ENCODE assay signal across 24 mouse cellular contexts in genomic region chr7:70496541-70497154, GRCm38 (mm10).
A peak's percentile ranks its signal among the peaks of the same experiment; 100 is the strongest.
DNase-seq lines count a peak whose midpoint lies in the region; ATAC-seq and TF ChIP-seq lines count a peak whose summit lies in the region.
"Had no signal": no experiment of that assay in that cellular context is flagged by ENCODE, and none has a peak within 500 bp of the region (broad histone marks: within the 10 kb centered on the region; RNA-seq: fewer than 3 reads in every experiment).

No protein-coding gene starts in this region.

- 46% methylated on average over 8 of the region's 8 CpGs for WGBS in heart, adult 2 months
- WGBS in kidney, postnatal 0 days: 26% methylated on average over 8 of the region's 8 CpGs
- 24% methylated on average over 8 of the region's 8 CpGs for WGBS in limb, embryonic 10.5 days
- WGBS in hindbrain, embryonic 14.5 days: 53% methylated on average over 8 of the region's 8 CpGs

- H3K36me3 ChIP-seq in heart, adult 2 months (ENCODE audit: control insufficient read depth, insufficient read depth, low read length): no peaks in the 10 kb centered on the region
- H3K36me3 ChIP-seq in kidney, postnatal 0 days (ENCODE audit: insufficient read depth, low read length): no peaks in the 10 kb centered on the region
- no peaks in the 10 kb centered on the region for H3K36me3 ChIP-seq in limb, embryonic 10.5 days
- no peaks in the 10 kb centered on the region for H3K36me3 ChIP-seq in hindbrain, embryonic 14.5 days (replicated peaks; ENCODE audit: control insufficient read depth, insufficient read depth)
- H3K36me3 ChIP-seq: heart, embryonic 15.5 days; neural tube, embryonic 13.5 days had no signal

- no peaks in the 10 kb centered on the region for H3K9me3 ChIP-seq in kidney, postnatal 0 days (replicated peaks; ENCODE audit: low read length)
- no peaks in the 10 kb centered on the region for H3K9me3 ChIP-seq in limb, embryonic 10.5 days (replicated peaks)
- H3K9me3 ChIP-seq in hindbrain, embryonic 14.5 days (ENCODE audit: control insufficient read depth, low read length): no peaks in the 10 kb centered on the region
- H3K9me3 ChIP-seq: heart, embryonic 15.5 days; neural tube, embryonic 13.5 days had no signal

- peak; percentile 54 for DNase-seq in heart, adult 11 months
- DNase-seq in heart, adult 2 months: no peak
- peak; percentile 83 for DNase-seq in kidney, postnatal 0 days (ENCODE audit: low spot score)
- no peak for DNase-seq in kidney, adult 11 months
- peak; percentile 58 for DNase-seq in embryo, embryonic 10.5 days (ENCODE audit: low spot score)
- DNase-seq in limb, embryonic 10.5 days (ENCODE audit: low spot score): peak; percentile 47
- DNase-seq in layer of hippocampus, adult 11-12 months (ENCODE audit: low spot score): no peak
- no peak for DNase-seq in hindbrain, embryonic 14.5 days (ENCODE audit: low spot score)
- DNase-seq: cerebellum, adult 11 months; gastrocnemius, postnatal 25 days; heart, postnatal 4 days; kidney, postnatal 36 days; lung, adult 18-20 months; lung, postnatal 10 days; retina, postnatal 1 day; right cerebral cortex, postnatal 25 days; spleen, adult 18-20 months had no signal

- no peak for TF ChIP-seq CTCF in heart, adult 2 months (IDR thresholded peaks at IDR 0.05)
- no peak for TF ChIP-seq CTCF in kidney, postnatal 0 days (IDR thresholded peaks at IDR 0.05; ENCODE audit: low read depth)

- H3K4me2 ChIP-seq in kidney, postnatal 0 days (ENCODE audit: low read length): no peak overlapping the region
- H3K4me2 ChIP-seq in hindbrain, embryonic 14.5 days (replicated peaks): no peak overlapping the region
- H3K4me2 ChIP-seq: heart, embryonic 15.5 days; neural tube, embryonic 13.5 days had no signal

- no peaks in the 10 kb centered on the region for H3K27me3 ChIP-seq in heart, adult 2 months (ENCODE audit: control insufficient read depth, insufficient read depth, low read length)
- no peaks in the 10 kb centered on the region for H3K27me3 ChIP-seq in kidney, postnatal 0 days (ENCODE audit: insufficient read depth, low read length)
- peaks cover 28% of the 10 kb centered on the region for H3K27me3 ChIP-seq in limb, embryonic 10.5 days (ENCODE audit: low read depth, poor library complexity, severe bottlenecking)
- no peaks in the 10 kb centered on the region for H3K27me3 ChIP-seq in hindbrain, embryonic 14.5 days (ENCODE audit: control insufficient read depth, insufficient read depth, low read length)
- H3K27me3 ChIP-seq: neural tube, embryonic 13.5 days had no signal

- no peaks in the 10 kb centered on the region for H3K79me2 ChIP-seq in heart, adult 2 months (replicated peaks; ENCODE audit: control insufficient read depth, insufficient read depth, low read length)

- H3K4me1 ChIP-seq in heart, adult 2 months (ENCODE audit: control insufficient read depth, insufficient read depth, low read length): no peaks in the 10 kb centered on the region
- H3K4me1 ChIP-seq in kidney, postnatal 0 days (replicated peaks; ENCODE audit: insufficient read depth, low read length): no peaks in the 10 kb centered on the region
- peaks cover 18% of the 10 kb centered on the region for H3K4me1 ChIP-seq in limb, embryonic 10.5 days
- H3K4me1 ChIP-seq in hindbrain, embryonic 14.5 days (replicated peaks; ENCODE audit: control insufficient read depth, insufficient read depth, low read length): no peaks in the 10 kb centered on the region
- H3K4me1 ChIP-seq: neural tube, embryonic 13.5 days had no signal

- H3K9ac ChIP-seq in heart, adult 2 months (ENCODE audit: low read depth, low read length): no peak overlapping the region
- H3K9ac ChIP-seq in kidney, postnatal 0 days (ENCODE audit: low read depth, low read length): no peak overlapping the region
- H3K9ac ChIP-seq in hindbrain, embryonic 14.5 days: no peak overlapping the region
- H3K9ac ChIP-seq: heart, embryonic 15.5 days; neural tube, embryonic 13.5 days had no signal

- ATAC-seq in kidney, postnatal 0 days (replicated peaks; ENCODE audit: low FRiP score, low read depth): peak; percentile 57; the same call in 1 of the 2 replicates
- ATAC-seq in hindbrain, embryonic 14.5 days (ENCODE audit: low FRiP score): no peak
- ATAC-seq: CD4-positive, CD25-positive, alpha-beta regulatory T cell, adult 4 months; hindbrain, embryonic 16.5 days; intestine, embryonic 16.5 days; midbrain, embryonic 16.5 days had no signal

- intact Hi-C loops in heart, adult 2 months (cut with DNase I): no loop called here

- TF ChIP-seq EP300 in heart, adult 2 months (IDR thresholded peaks at IDR 0.05; ENCODE audit: insufficient read depth, low read depth, low read length): no peak

- TF ChIP-seq POLR2A in heart, adult 2 months (IDR thresholded peaks at IDR 0.05; ENCODE audit: insufficient read depth, low read depth, low read length): no peak

- H3K27ac ChIP-seq in heart, adult 2 months: no peak overlapping the region
- no peak overlapping the region for H3K27ac ChIP-seq in kidney, postnatal 0 days
- H3K27ac ChIP-seq in limb, embryonic 10.5 days: peak overlapping the region; percentile 44; the same call in 1 of the 2 replicates
- no peak overlapping the region for H3K27ac ChIP-seq in hindbrain, embryonic 14.5 days
- H3K27ac ChIP-seq: heart, embryonic 15.5 days; neural tube, embryonic 13.5 days had no signal

- no peak overlapping the region for H3K4me3 ChIP-seq in heart, adult 2 months
- H3K4me3 ChIP-seq in kidney, postnatal 0 days (replicated peaks; ENCODE audit: low read depth, low read length): no peak overlapping the region
- peak overlapping the region; percentile 21; the same call in 1 of the 2 replicates for H3K4me3 ChIP-seq in limb, embryonic 10.5 days
- H3K4me3 ChIP-seq in hindbrain, embryonic 14.5 days (replicated peaks; ENCODE audit: low read length): no peak overlapping the region
- H3K4me3 ChIP-seq: heart, embryonic 15.5 days; myocyte; neural tube, embryonic 13.5 days had no signal

Comparison
In these comparisons a context has a peak if more than half of its experiments do, and no peak if none do; other contexts are left out.
1. DNase-seq: peak in heart, adult 11 months (single experiment), kidney, postnatal 0 days (single experiment), embryo, embryonic 10.5 days (single experiment) and limb, embryonic 10.5 days (single experiment); none in heart, adult 2 months (0 of 2), kidney, adult 11 months (single experiment), layer of hippocampus, adult 11-12 months (single experiment) and hindbrain, embryonic 14.5 days (single experiment).